In the genomic region with DNA sequence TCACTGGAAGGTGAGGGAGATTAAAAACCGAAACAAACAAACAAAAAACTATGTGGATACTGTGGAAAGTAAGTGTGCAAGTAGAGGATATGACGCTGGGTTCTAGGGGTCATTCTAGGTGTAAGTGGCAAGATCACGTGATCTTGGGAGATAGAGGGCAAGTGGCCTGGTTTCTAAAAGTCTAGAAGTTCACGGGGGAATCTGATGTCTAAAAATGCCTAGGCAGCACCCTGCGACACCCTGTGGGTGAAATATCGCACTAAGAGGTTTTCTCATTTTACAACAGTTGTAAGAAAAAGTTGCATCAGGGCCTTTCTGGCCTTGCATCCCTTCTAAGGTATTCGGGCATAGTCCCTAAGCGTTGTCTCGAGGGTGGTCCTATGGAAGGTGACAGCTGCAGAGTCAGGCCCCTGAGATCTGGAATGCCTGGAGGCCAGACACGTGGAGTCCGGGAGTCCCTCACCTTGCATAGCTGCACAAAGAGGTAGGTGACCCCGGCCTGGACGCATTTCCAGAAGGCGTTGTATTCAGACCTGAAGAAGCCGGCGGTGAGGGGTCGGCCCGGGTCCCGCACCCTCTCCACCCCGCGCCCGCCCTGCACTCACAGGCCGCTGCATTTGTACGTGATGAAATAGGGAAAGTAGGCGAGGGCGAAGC, we compare ENCODE assay signal across 8 mouse cellular contexts. TPM values are rescaled to one million over a fixed set of nuclear protein-coding genes. Genes with fewer than 3 reads are reported as not detected.
A peak's percentile ranks its signal among the peaks of the same experiment; 100 is the strongest.
DNase-seq lines count a peak whose midpoint lies in the region; ATAC-seq and TF ChIP-seq lines count a peak whose summit lies in the region.

No protein-coding gene starts in this region.

- H3K4me2 ChIP-seq in kidney, postnatal 0 days (ENCODE audit: low read length): peak overlapping the region; percentile 84
- H3K4me2 ChIP-seq in heart, postnatal 0 days (ENCODE audit: low read depth, low read length): peak overlapping the region; percentile 97

- peak overlapping the region; percentile 83 for H3K27ac ChIP-seq in kidney, postnatal 0 days
- H3K27ac ChIP-seq in heart, postnatal 0 days (ENCODE audit: low read depth): peak overlapping the region; percentile 84

- peak; percentile 47 for ATAC-seq in kidney, postnatal 0 days (replicated peaks; ENCODE audit: low FRiP score, low read depth)
- peak; percentile 18 for ATAC-seq in heart, postnatal 0 days (ENCODE audit: insufficient read depth, low read depth)

- H3K4me3 ChIP-seq in kidney, postnatal 0 days (replicated peaks; ENCODE audit: low read depth, low read length): peak overlapping the region; percentile 68
- H3K4me3 ChIP-seq in heart, postnatal 0 days (ENCODE audit: low read depth, low read length): peak overlapping the region; percentile 88

- TF ChIP-seq CTCF in kidney, postnatal 0 days (IDR thresholded peaks at IDR 0.05; ENCODE audit: low read depth): peak; percentile 24; the same call in 1 of the 2 replicates
- no peak; the same call in 1 of the 2 replicates for TF ChIP-seq CTCF in heart, postnatal 0 days (IDR thresholded peaks at IDR 0.05; ENCODE audit: low read depth)

- peaks cover 12% of the 10 kb centered on the region for H3K4me1 ChIP-seq in kidney, postnatal 0 days (replicated peaks; ENCODE audit: insufficient read depth, low read length)
- peaks cover 14% of the 10 kb centered on the region for H3K4me1 ChIP-seq in heart, postnatal 0 days (ENCODE audit: control insufficient read depth, insufficient read depth)

- no peaks in the 10 kb centered on the region for H3K36me3 ChIP-seq in kidney, postnatal 0 days (ENCODE audit: insufficient read depth, low read length)
- peaks cover 32% of the 10 kb centered on the region for H3K36me3 ChIP-seq in heart, postnatal 0 days (replicated peaks; ENCODE audit: control insufficient read depth, insufficient read depth, low read length)

- H3K9me3 ChIP-seq in kidney, postnatal 0 days (replicated peaks; ENCODE audit: low read length): no peaks in the 10 kb centered on the region
- H3K9me3 ChIP-seq in heart, postnatal 0 days (replicated peaks; ENCODE audit: control insufficient read depth, low read length): no peaks in the 10 kb centered on the region

- peak overlapping the region; percentile 82 for H3K9ac ChIP-seq in kidney, postnatal 0 days (ENCODE audit: low read depth, low read length)
- peak overlapping the region; percentile 85 for H3K9ac ChIP-seq in heart, postnatal 0 days (replicated peaks; ENCODE audit: low read depth, low read length)

- WGBS in kidney, postnatal 0 days: 6% methylated on average over 26 of the region's 26 CpGs
- WGBS in heart, postnatal 0 days: 5% methylated on average over 26 of the region's 26 CpGs

- TF ChIP-seq EP300 in heart, postnatal 0 days (IDR thresholded peaks at IDR 0.05; ENCODE audit: low read depth): no peak

- DNase-seq in kidney, postnatal 0 days (ENCODE audit: low spot score): peak; percentile 28
- no peak for DNase-seq in kidney, postnatal 4 days
- peak; percentile 5 for DNase-seq in adipocyte (ENCODE audit: low spot score)
- peak; percentile 47 for DNase-seq in heart, postnatal 0 days (ENCODE audit: low spot score)
- peak; percentile 14 for DNase-seq in mesoderm, embryonic 11.5 days (ENCODE audit: low read depth, low spot score)
- DNase-seq in cerebellum, adult 9-10 months: no peak
- DNase-seq in left cerebral cortex, postnatal 4 days: no peak
- no peak for DNase-seq in layer of hippocampus, adult 11-12 months (ENCODE audit: low spot score)

- intact Hi-C loops in left cerebral cortex, postnatal 4 days (cut with DNase I): no loop called here

- H3K27me3 ChIP-seq in kidney, postnatal 0 days (ENCODE audit: insufficient read depth, low read length): no peaks in the 10 kb centered on the region
- no peaks in the 10 kb centered on the region for H3K27me3 ChIP-seq in heart, postnatal 0 days (ENCODE audit: control insufficient read depth, insufficient read depth, low read length)

RNA-seq across cellular contexts. Expression of a gene that starts 0.5 kb away (rescaled TPM):
- polyA plus RNA-seq in kidney, postnatal 0 days (2015; fragmentation: Nextera tagmentation; extraction: Ambion mirVana): 320 and 325 TPM in 2 replicates
- total RNA-seq in heart, postnatal 0 days (2014; rRNA removed; ENCODE audit: low replicate concordance): 228 and 261 TPM in 2 replicates
- 283 and 304 TPM in 2 replicates for polyA plus RNA-seq in heart, postnatal 0 days (2015; fragmentation: Nextera tagmentation; extraction: Ambion mirVana)
- total RNA-seq in left cerebral cortex, postnatal 4 days (2021): 100 to 1,000 TPM; 130 to 146 TPM

RNA-seq across cellular contexts. Expression of a gene that starts 14.6 kb away (rescaled TPM):
- polyA plus RNA-seq in kidney, postnatal 0 days (2015; fragmentation: Nextera tagmentation; extraction: Ambion mirVana): 0.15 and 0.32 TPM in 2 replicates
- not detected in 2 replicates for total RNA-seq in heart, postnatal 0 days (2014; rRNA removed; ENCODE audit: low replicate concordance)
- 0.16 TPM in 1 of 2 replicates, not detected in the other for polyA plus RNA-seq in heart, postnatal 0 days (2015; fragmentation: Nextera tagmentation; extraction: Ambion mirVana)
- not detected for total RNA-seq in left cerebral cortex, postnatal 4 days (2021)

RNA-seq across cellular contexts. Expression of a gene that starts 16.9 kb away (rescaled TPM):
- 4.6 and 5.0 TPM in 2 replicates for polyA plus RNA-seq in kidney, postnatal 0 days (2015; fragmentation: Nextera tagmentation; extraction: Ambion mirVana)
- not detected in 2 replicates for total RNA-seq in heart, postnatal 0 days (2014; rRNA removed; ENCODE audit: low replicate concordance)
- 0.04 TPM in 1 of 2 replicates, not detected in the other for polyA plus RNA-seq in heart, postnatal 0 days (2015; fragmentation: Nextera tagmentation; extraction: Ambion mirVana)
- 1 to 10 TPM; 4.0 to 5.1 TPM for total RNA-seq in left cerebral cortex, postnatal 4 days (2021)

RNA-seq across cellular contexts. Expression of a gene that starts 22.4 kb away (rescaled TPM):
- polyA plus RNA-seq in kidney, postnatal 0 days (2015; fragmentation: Nextera tagmentation; extraction: Ambion mirVana): 2.4 and 2.5 TPM in 2 replicates
- total RNA-seq in heart, postnatal 0 days (2014; rRNA removed; ENCODE audit: low replicate concordance): 0.23 and 4.6 TPM in 2 replicates
- 2.5 and 2.6 TPM in 2 replicates for polyA plus RNA-seq in heart, postnatal 0 days (2015; fragmentation: Nextera tagmentation; extraction: Ambion mirVana)
- total RNA-seq in left cerebral cortex, postnatal 4 days (2021): 10 to 100 TPM in 1 of 2 experiments, 1 to 10 TPM in 1; 8.5 to 12.2 TPM

RNA-seq across cellular contexts. Expression of a gene that starts 30.1 kb away (rescaled TPM):
- 2.0 and 2.5 TPM in 2 replicates for polyA plus RNA-seq in kidney, postnatal 0 days (2015; fragmentation: Nextera tagmentation; extraction: Ambion mirVana)
- 1.5 and 6.6 TPM in 2 replicates for total RNA-seq in heart, postnatal 0 days (2014; rRNA removed; ENCODE audit: low replicate concordance)
- polyA plus RNA-seq in heart, postnatal 0 days (2015; fragmentation: Nextera tagmentation; extraction: Ambion mirVana): 5.8 and 6.4 TPM in 2 replicates
- total RNA-seq in left cerebral cortex, postnatal 4 days (2021): not detected

Comparison
In these comparisons a context has a peak if more than half of its experiments do, and no peak if none do; other contexts are left out.
1. DNase-seq: peak in kidney, postnatal 0 days (single experiment), adipocyte (single experiment), heart, postnatal 0 days (single experiment) and mesoderm, embryonic 11.5 days (single experiment); none in kidney, postnatal 4 days (0 of 2), cerebellum, adult 9-10 months (single experiment), left cerebral cortex, postnatal 4 days (single experiment) and layer of hippocampus, adult 11-12 months (single experiment).